Mouse (Mus musculus) testis, adult 2 months (tissue): Measurements from ENCODE around the gene Fgf14.

ENCODE experiments used
- CTCF ChIP-seq: fragments of 200-500 bp; IDR thresholded peaks from 2 replicates; pipeline ENCODE4 v1.5.1; 2012; ENCODE audit warnings: low read depth, mild to moderate bottlenecking, inconsistent platforms, low read length, moderate library complexity; ENCODE audit not compliant: control insufficient read depth, insufficient read depth, insufficient replicate concordance
- POLR2A ChIP-seq: fragments of 200-500 bp; IDR thresholded peaks from 2 replicates; pipeline ENCODE4 v1.6.1; 2012; ENCODE audit warnings: low read depth, mild to moderate bottlenecking, inconsistent platforms, low read length, moderate library complexity; ENCODE audit not compliant: control insufficient read depth

DNA sequence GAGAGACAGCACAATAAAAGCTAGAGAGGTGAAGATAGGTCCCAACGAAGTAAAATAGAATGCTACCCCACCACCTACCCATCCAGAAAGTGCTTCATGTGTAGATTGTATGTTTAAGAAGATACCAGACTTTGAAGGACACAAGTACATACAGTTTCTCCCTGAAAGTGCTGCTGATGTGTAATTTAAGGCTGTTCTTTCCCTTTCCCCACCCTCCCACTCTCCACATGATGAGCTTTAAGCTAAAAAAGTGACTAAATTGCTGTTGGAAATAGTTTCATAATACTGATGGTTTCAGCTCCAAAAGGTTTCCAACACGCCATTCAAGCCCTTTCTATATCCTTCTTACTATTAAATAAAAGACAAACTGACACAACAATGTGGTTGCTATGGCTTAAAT lies 63.5 kb downstream of the Fgf14 start:
- TF ChIP-seq CTCF (no peak), POLR2A (no peak)
